Mouse (Mus musculus) brain, embryonic 14.5 days (tissue): ENCODE results near the gene Etl4. TPM values are rescaled to one million over a fixed set of nuclear protein-coding genes. Genes with fewer than 3 reads are reported as not detected.
A peak's percentile ranks its signal among the peaks of the same experiment; 100 is the strongest.

ENCODE experiments used
- DNase-seq: peaks from one replicate; pipeline ENCODE4 v3.0.0-alpha.2; 2011; ENCODE audit warnings: low read depth
- CTCF ChIP-seq: fragments of 200-500 bp; IDR thresholded peaks from 2 replicates; pipeline ENCODE4 v1.5.1; 2012; ENCODE audit warnings: inconsistent platforms, mild to moderate bottlenecking, moderate library complexity, borderline replicate concordance; ENCODE audit not compliant: insufficient read depth, insufficient read length; ENCODE audit errors: extremely low read depth
- POLR2A ChIP-seq: fragments of 200-500 bp; IDR thresholded peaks from 2 replicates; pipeline ENCODE4 v1.6.1; 2012; ENCODE audit warnings: mild to moderate bottlenecking, inconsistent platforms, borderline replicate concordance; ENCODE audit not compliant: poor library complexity, insufficient read depth, insufficient read length, severe bottlenecking; ENCODE audit errors: extremely low read depth
- polyA plus RNA-seq: library from polyadenylated mRNA; depleted of rRNA; stranded (reverse); fragments of >200 nt; gene quantifications from 2 replicates; pipeline ENCODE4 v1.2.3, GENCODE M21; 2012

The Etl4 gene
- polyA plus RNA-seq, 1 experiment: 12.3 TPM

DNA sequence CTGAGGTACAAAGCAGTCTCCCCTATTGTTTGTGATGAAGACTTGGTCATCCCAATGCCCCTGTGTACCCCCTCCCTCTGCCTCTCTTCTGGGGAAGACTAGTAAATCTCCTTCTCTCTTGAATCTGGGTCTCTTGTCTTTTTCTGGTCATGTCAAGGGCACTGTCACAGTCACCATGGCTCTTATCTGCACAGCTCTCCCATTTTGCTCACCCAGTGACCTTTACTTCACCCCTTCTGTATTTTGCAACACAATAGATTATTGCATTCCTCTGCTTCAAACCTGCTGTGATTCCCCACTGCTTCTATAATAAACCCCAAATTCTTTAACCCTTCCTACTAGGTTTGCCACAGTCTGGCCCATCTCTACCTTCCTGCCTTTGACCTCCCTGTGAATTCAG, 484.5 kb downstream of the Etl4 start:
- TF ChIP-seq CTCF (no peak), POLR2A (no peak)
- no peak for DNase-seq

DNA sequence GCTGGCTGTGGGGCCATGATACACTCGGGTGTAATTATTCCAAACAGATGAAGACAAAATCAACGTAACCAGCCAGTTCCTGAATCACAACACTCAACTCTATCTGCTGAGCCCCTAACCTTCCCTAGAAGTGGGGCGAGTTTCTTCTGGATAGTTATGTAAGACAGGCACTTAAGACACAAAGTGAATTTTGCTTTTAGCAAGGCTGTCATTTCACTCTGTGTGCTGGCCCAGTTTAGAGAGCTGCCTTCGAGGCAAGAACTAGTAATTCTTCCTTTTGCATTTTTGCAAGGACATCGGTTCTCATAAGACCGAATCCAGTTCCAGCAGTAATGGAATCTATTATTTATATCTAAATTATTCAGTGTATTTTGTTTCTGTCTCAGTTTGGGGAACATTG, 487.4 kb downstream of the Etl4 start:
- DNase-seq: no peak
- TF ChIP-seq POLR2A (no peak), CTCF (no peak)

DNA sequence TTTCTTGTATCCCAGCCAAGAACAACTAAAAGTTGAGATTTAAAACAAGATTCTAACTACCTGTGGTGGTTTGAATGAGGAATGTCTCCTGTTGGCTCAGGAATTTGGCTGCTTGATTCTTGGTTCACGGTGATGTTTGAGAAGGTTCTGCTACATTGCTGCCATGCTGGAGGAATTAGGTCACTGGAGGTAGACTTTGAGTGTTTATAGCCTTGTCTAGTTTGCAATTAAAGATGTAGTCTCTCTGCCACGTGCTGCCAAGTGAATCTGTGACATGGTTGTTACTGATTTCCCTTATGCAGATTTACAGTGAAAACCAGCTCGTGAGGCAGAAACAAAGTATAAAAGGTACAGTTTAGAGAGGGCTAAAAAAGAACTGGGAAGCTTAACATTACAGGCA, 491.0 kb downstream of the Etl4 start:
- TF ChIP-seq CTCF (no peak), POLR2A (no peak)
- no peak for DNase-seq

DNA sequence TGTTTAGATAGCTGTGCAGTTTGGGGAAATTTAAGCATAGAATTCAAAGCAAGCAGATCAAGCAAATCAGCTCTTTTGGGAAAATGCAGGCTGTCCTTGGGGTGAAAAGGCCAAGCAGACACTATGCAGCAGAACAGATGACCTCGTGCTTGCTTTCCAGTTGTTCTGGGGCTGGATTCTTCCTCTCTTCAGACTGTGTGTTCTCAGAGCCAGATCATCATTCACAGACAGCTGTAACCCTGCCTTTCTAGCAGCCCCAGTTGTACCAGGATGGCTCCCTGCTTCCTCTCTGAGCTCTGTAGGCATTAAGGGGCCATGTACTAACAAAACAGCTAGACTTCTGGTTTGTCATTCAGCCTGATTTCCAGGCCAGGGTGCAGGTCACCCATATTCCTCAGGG, 494.8 kb downstream of the Etl4 start:
- DNase-seq: no peak
- TF ChIP-seq CTCF (no peak), POLR2A (no peak)

- DNase-seq: peak; percentile 37
- TF ChIP-seq CTCF: no peak
- no peak for TF ChIP-seq POLR2A
Measured at GRCm38 (mm10) chr2:20407101-20407500, 497.5 kb downstream of the Etl4 start.

GRCm38 (mm10) chr2:20414856-20415255, 505.3 kb downstream of the Etl4 start:
- no peak for DNase-seq
- TF ChIP-seq POLR2A: no peak
- TF ChIP-seq CTCF: peak; percentile 26; the same call in 1 of the 2 replicates

GRCm38 (mm10) chr2:20416934-20417614, 507.5 kb downstream of the Etl4 start:
- peak; percentile 51 for DNase-seq

DNA sequence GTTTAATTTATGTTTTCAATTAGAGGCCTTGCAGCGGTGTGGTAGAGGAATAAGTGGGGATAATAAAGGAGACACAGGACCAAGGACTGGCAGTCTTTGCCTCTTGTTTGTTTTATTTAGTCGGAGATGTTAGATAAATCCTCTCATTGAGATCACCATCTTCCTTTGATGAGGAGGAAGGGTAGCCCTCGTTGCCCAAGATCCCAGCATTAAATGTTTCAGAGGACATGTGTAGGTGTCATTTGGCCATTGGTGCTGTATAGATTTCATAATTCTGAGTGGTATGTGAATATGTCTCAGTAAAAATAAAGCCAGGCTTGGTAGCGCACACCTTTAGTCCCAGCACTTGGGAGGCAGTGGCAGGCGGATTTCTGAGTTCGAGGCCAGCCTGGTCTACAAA, 508.4 kb downstream of the Etl4 start:
- TF ChIP-seq POLR2A: no peak
- TF ChIP-seq CTCF: no peak

More at GRCm38 (mm10) chr2:20416934-20417614, 507.5 kb downstream of the Etl4 start:
- TF ChIP-seq CTCF (no peak), POLR2A (no peak)

GRCm38 (mm10) chr2:20419975-20420374, 510.4 kb downstream of the Etl4 start:
- TF ChIP-seq CTCF: no peak
- TF ChIP-seq POLR2A: no peak
- peak; percentile 85 for DNase-seq

More for the DNA sequence above, 508.4 kb downstream of the Etl4 start:
- DNase-seq: no peak

GRCm38 (mm10) chr2:20422275-20422674, 512.7 kb downstream of the Etl4 start:
- TF ChIP-seq CTCF (no peak), POLR2A (no peak)
- peak; percentile 60 for DNase-seq

DNA sequence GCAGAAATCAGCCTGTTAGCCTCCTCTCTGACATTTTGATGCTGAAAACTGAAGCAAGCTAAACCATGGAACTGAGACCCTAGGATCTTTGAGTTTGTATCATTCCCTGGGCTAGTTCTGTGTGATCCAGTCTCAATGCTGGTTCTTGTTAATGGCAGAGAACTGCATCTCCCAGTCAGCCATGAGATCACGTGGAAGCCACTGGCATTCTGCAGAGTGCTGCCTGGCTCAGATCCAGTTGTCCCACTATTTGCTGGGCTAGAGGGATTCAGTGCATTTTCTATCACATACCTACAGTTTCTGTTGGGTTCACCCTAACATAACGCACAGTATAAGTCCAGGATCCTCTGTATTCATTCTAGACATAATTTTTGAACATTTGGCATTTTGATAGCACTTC, 524.1 kb downstream of the Etl4 start:
- DNase-seq: no peak

DNA sequence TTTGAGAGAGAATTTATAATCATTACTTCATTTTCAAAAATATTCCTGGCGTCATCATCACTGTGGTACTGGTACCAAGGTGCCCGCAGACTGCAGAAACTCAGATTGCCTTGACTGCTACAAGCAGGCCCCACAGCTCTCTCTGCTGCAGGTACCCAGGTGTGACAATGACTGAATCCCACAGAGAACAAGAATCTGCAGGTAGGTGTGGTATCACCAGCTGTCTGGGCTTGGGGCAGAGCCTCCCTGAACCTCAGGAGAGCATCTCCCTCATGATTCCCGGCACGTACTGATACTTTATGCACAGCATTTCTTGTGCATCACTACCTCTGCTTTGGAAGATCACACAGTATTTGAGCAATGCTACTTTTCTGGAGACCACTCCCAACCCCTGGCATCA, 526.0 kb downstream of the Etl4 start:
- TF ChIP-seq POLR2A (no peak), CTCF (no peak)
- DNase-seq: no peak

More for the DNA sequence above, 524.1 kb downstream of the Etl4 start:
- TF ChIP-seq POLR2A (no peak), CTCF (no peak)
